Mouse (Mus musculus) liver, embryonic 12.5 days (tissue): ENCODE measurements at regions not wholly inside any gene's neighbourhood (a gene's known extent, or its start where the extent isn't known, plus 50 kb on each side); places are given as distances from the start of the nearest gene placed in this dataset.
"Not testable (repeated sequence)": the region's sequence is repeated elsewhere in the genome, so short reads cannot be mapped to it uniquely, and the experiment has no call there.

Experiments used
- ATAC-seq: fragments of 200-750 bp; cut with Nextera tagmentation; 2 replicates; pipeline ENCODE4 v1.8.0; 2017; ENCODE audit warnings: moderate number of reproducible peaks, mild to moderate bottlenecking, moderate library complexity
- H3K27ac ChIP-seq: fragments of 300-500 bp; sonication (generic); 2 replicates; pipeline ENCODE4 v1.5.1; 2016; ENCODE audit warnings: mild to moderate bottlenecking
- H3K27me3 ChIP-seq: fragments of 300-500 bp; sonication (generic); replicated peaks from 2 replicates; pipeline ENCODE4 v1.6.1; 2016; ENCODE audit warnings: mild to moderate bottlenecking, moderate library complexity
- H3K36me3 ChIP-seq: fragments of 300-500 bp; sonication (generic); 2 replicates; pipeline ENCODE4 v1.6.1; 2016; ENCODE audit warnings: mild to moderate bottlenecking, moderate library complexity
- H3K4me1 ChIP-seq: fragments of 300-500 bp; sonication (generic); 2 replicates; pipeline ENCODE4 v1.6.1; 2016
- H3K4me2 ChIP-seq: fragments of 300-500 bp; sonication (generic); 2 replicates; pipeline ENCODE4 v1.6.1; 2016; ENCODE audit warnings: mild to moderate bottlenecking, moderate library complexity
- H3K4me3 ChIP-seq: fragments of 300-500 bp; sonication (generic); 2 replicates; pipeline ENCODE4 v1.5.1; 2016; ENCODE audit warnings: mild to moderate bottlenecking, moderate library complexity
- H3K9ac ChIP-seq: fragments of 300-500 bp; sonication (generic); 2 replicates; pipeline ENCODE4 v1.6.1; 2016; ENCODE audit warnings: mild to moderate bottlenecking, moderate library complexity
- H3K9me3 ChIP-seq: fragments of 300-500 bp; sonication (generic); replicated peaks from 2 replicates; pipeline ENCODE4 v1.6.1; 2016; ENCODE audit warnings: mild to moderate bottlenecking, moderate library complexity
- WGBS: fragments of 180-500 bp; shearing (Covaris S2); methylation state at CpG from one replicate; pipeline ENCODE4 v1.1.7; 2016; ENCODE audit not compliant: insufficient replicate concordance; 5-methylcytosine and 5-hydroxymethylcytosine counted together

- H3K4me2 ChIP-seq = no peak overlapping the region
- H3K9ac ChIP-seq = no peak overlapping the region
- no peaks in the 10 kb centered on the region for H3K4me1 ChIP-seq
- no peaks in the 10 kb centered on the region for H3K27me3 ChIP-seq
- no peak for ATAC-seq
- H3K36me3 ChIP-seq = no peaks in the 10 kb centered on the region
- H3K9me3 ChIP-seq = no peaks in the 10 kb centered on the region
- no peak overlapping the region for H3K27ac ChIP-seq
- H3K4me3 ChIP-seq = no peak overlapping the region
Observed at GRCm38 (mm10) chr1:194504207-194504606, 113.8 kb upstream of the Plxna2 start.

DNA sequence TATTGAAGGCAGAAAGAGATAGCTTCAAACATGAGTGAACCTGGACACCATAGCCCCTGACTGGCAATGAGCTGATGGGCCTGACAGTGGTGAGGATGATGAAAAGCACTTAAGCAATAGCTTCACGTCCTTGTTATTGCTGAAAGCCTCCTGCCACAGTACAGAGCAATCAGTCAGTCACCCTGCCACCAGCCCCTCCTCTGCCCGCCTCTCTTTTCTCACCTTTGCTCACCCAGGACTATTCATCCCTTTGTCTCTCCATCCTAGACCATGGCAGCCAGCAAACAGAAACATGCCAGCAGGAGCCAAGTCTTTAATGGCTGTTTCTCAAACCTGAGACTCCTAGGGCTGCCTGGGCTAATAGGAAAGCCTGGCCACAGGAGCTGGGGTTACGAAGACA lies 114.5 kb upstream of the Plxna2 start:
- H3K4me3 ChIP-seq = no peak overlapping the region
- no peak for ATAC-seq

GRCm38 (mm10) chr1:194496424-194496823 lies 121.6 kb upstream of the Plxna2 start:
- H3K4me1 ChIP-seq = no peaks in the 10 kb centered on the region
- H3K9ac ChIP-seq = no peak overlapping the region
- no peaks in the 10 kb centered on the region for H3K9me3 ChIP-seq
- H3K27ac ChIP-seq = no peak overlapping the region
- 46% methylated on average over 2 of the region's 2 CpGs for WGBS
- H3K4me2 ChIP-seq = no peak overlapping the region
- H3K27me3 ChIP-seq = no peaks in the 10 kb centered on the region
- no peak overlapping the region for H3K4me3 ChIP-seq
- no peaks in the 10 kb centered on the region for H3K36me3 ChIP-seq
- ATAC-seq = no peak; the same call in 1 of the 2 replicates

More for the DNA sequence above, 114.5 kb upstream of the Plxna2 start:
- no peak overlapping the region for H3K9ac ChIP-seq
- H3K36me3 ChIP-seq = no peaks in the 10 kb centered on the region
- H3K27me3 ChIP-seq = no peaks in the 10 kb centered on the region
- H3K4me1 ChIP-seq = no peaks in the 10 kb centered on the region
- H3K4me2 ChIP-seq = no peak overlapping the region
- 33% methylated on average over 3 of the region's 3 CpGs for WGBS
- no peak overlapping the region for H3K27ac ChIP-seq
- H3K9me3 ChIP-seq = no peaks in the 10 kb centered on the region

DNA sequence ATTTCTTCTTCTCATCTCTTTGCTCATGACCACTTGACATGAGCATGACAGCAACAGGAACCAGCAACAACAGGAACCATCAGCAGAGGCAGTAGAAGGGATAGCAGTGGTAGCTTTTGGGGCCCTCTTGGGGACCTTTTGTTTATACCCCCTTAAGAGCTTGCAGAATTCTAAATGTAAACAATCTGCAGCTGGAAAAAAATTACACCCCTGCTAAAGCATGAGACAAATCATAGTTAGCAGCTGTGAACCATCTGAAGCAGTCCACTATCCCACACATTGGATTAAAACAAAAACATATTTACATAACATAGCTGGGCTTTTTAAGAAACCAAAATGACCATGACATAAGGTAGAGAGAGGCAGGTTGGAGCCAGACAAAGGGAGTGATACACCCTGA lies 126.9 kb upstream of the Plxna2 start:
- Histone ChIP-seq H3K36me3 (no peaks in the 10 kb centered on the region), H3K9me3 (no peaks in the 10 kb centered on the region), H3K4me1 (no peaks in the 10 kb centered on the region), H3K27ac (no peak overlapping the region), H3K4me2 (no peak overlapping the region), H3K4me3 (no peak overlapping the region), H3K27me3 (no peaks in the 10 kb centered on the region), H3K9ac (no peak overlapping the region)
- ATAC-seq = no peak

DNA sequence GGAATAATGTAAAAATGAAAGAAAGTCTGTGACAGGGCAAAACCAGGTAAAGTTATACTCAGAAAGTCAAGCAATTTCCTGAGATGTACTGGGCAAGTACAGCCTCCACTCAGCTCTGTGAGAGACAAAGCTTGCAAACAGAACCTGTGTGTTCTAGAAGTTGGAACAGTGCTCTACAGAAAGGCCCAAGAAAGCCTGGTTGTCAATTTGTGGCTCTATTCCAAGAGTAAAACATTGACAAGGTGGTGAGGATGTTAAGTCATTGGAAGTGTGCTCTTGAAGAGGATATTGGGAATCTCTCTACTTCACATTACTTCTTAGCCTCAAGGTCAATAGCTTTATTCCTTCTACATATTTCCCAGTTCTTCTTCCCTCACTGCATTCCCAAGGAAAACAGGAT lies 129.9 kb upstream of the Plxna2 start:
- Histone ChIP-seq H3K27ac (no peak overlapping the region), H3K36me3 (no peaks in the 10 kb centered on the region), H3K9ac (no peak overlapping the region), H3K9me3 (no peaks in the 10 kb centered on the region), H3K4me1 (no peaks in the 10 kb centered on the region), H3K4me2 (no peak overlapping the region), H3K4me3 (no peak overlapping the region), H3K27me3 (no peaks in the 10 kb centered on the region)
- no peak for ATAC-seq

DNA sequence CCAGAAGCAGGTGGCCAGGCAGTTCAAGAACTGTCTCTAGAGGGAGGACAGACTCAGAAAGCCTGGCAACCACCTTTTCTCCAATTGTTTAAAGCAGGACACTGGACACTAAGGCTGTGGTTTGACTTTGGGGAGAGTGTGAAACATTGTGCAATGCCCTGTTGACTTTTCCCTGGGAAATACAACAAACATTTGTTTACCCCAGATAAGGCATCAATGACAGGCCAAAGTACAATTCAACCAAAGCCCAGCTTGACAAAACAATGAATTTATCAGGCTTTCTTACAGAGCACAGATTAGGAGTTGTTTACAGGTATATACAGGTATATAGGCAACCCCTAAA lies 135.3 kb upstream of the Plxna2 start:
- peak; percentile 53 for ATAC-seq
- 0 out of 2 replicates have a peak overlapping the region, but pooled peaks have one; percentile 37 for H3K27ac ChIP-seq

DNA sequence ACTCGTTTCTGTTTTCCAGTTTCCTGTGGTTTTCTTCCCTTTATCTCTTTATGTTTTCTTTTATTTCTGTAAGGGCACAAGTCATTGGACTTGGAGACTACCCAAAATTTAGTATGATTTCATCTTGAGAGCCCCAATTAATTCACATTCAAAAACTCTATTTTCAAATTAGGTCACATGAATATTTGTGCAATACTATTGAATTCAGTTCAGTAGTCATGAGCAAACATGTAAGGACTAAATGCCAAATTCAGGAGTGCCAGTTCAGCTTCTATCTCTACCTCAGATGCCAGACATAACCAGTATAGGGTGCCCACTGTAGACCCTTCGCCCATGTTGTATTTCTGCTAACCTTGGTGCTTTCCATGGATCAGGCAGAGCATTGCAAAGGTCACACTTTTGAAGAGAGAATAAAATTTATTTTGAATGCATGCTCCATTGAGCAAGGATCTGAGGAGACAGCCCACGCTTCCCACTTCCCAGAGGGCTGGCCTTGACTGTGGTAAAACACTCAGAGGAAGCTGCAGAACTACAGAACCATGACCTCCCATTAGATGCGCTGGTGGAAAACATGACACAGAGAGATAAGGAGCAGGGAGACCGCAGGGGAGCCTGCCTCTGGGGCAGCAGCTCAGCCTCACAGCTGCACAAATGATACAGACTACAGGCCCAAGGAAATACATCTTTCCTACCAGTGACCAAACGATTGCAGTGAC lies 135.9 kb upstream of the Plxna2 start:
- Histone ChIP-seq H3K4me3 (no peak overlapping the region), H3K4me1 (no peaks in the 10 kb centered on the region), H3K9me3 (no peaks in the 10 kb centered on the region), H3K9ac (no peak overlapping the region), H3K36me3 (no peaks in the 10 kb centered on the region), H3K4me2 (no peak overlapping the region), H3K27ac (0 out of 2 replicates have a peak overlapping the region, but pooled peaks have one; percentile 37), H3K27me3 (no peaks in the 10 kb centered on the region)
- WGBS = 28% methylated on average over 6 of the region's 6 CpGs
- peak; percentile 73 for ATAC-seq

More for the DNA sequence above, 135.3 kb upstream of the Plxna2 start:
- no peaks in the 10 kb centered on the region for H3K9me3 ChIP-seq
- no peak overlapping the region for H3K4me3 ChIP-seq
- no peaks in the 10 kb centered on the region for H3K36me3 ChIP-seq
- H3K27me3 ChIP-seq = no peaks in the 10 kb centered on the region
- no peaks in the 10 kb centered on the region for H3K4me1 ChIP-seq
- no peak overlapping the region for H3K4me2 ChIP-seq
- H3K9ac ChIP-seq = no peak overlapping the region

DNA sequence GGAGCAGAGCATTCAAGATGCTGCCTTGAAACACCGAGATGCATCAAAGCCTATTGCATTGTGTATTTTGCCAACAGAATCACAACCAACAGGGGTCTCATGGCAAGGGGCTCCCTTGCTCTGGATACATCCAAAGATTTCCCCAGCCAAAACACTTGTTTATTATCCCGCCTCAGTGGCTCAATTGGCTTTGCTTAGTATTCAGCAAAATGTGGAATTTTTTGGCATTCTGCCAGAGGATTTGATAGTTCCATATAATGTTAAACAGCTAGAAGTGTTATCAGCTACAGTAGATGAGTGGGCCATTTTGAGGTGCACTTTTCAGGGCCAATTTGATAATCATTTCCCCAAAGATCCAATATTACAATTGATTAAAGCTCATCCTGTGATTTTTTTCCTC lies 146.7 kb upstream of the Plxna2 start:
- H3K4me1 ChIP-seq, H3K4me3 ChIP-seq, H3K27me3 ChIP-seq, ATAC-seq, H3K9me3 ChIP-seq, H3K27ac ChIP-seq, H3K36me3 ChIP-seq, H3K9ac ChIP-seq, H3K4me2 ChIP-seq: not testable (repeated sequence)
- WGBS = 65% methylated on average over 2 of the region's 2 CpGs

DNA sequence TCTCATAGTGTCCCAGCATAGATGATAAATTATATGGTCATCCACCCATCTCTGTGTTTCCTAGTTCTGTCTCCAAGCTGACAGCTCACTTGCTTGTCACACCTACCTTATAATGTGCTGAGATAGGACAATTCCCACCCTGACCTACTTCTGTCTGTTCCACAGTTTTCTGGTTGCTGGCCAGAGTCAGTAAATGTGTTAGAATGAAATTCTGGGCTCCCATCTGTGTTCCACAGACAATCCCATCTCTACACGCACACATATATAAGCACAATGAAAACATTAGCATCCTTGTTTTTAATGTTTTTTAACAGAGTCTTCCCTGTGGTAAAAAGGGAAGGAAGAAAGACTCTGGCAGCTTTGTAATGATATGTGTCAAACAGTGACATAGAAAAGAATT lies 165.5 kb upstream of the Plxna2 start:
- WGBS = 79% methylated on average over 1 of the region's 1 CpGs

GRCm38 (mm10) chr1:194443681-194444080 lies 174.3 kb upstream of the Plxna2 start:
- H3K4me1 ChIP-seq = no peaks in the 10 kb centered on the region
- no peak overlapping the region for H3K4me3 ChIP-seq
- no peak overlapping the region for H3K9ac ChIP-seq
- no peak overlapping the region for H3K4me2 ChIP-seq
- no peaks in the 10 kb centered on the region for H3K36me3 ChIP-seq
- no peak for ATAC-seq
- no peak overlapping the region for H3K27ac ChIP-seq
- no peaks in the 10 kb centered on the region for H3K9me3 ChIP-seq
- no peaks in the 10 kb centered on the region for H3K27me3 ChIP-seq
- WGBS = 77% methylated on average over 1 of the region's 1 CpGs

More for the DNA sequence above, 165.5 kb upstream of the Plxna2 start:
- Histone ChIP-seq H3K9me3 (no peaks in the 10 kb centered on the region), H3K27ac (no peak overlapping the region), H3K4me1 (no peaks in the 10 kb centered on the region), H3K36me3 (no peaks in the 10 kb centered on the region), H3K4me2 (no peak overlapping the region), H3K9ac (no peak overlapping the region), H3K27me3 (no peaks in the 10 kb centered on the region), H3K4me3 (no peak overlapping the region)
- no peak for ATAC-seq

GRCm38 (mm10) chr1:194437301-194437700 lies 180.7 kb upstream of the Plxna2 start:
- WGBS = 49% methylated on average over 5 of the region's 5 CpGs
- ATAC-seq = no peak
- no peak overlapping the region for H3K27ac ChIP-seq

DNA sequence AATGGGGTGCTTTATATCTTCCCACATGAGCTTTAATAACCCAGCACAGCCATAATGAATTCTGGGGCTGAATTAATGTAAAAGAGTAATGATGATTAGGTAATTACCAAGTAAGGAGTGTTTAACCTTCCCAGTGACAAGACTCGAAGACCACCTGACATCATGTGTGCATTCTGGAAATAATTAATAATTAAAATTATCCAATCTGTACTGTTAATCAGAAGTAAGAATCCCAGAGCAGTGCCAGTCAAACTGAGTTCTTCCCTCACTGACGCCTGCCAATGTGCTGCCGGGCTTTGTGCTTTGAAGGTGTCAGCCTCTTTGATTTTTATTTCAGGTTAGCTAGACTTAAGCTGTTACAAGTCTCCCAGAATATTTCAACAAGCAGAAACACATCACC lies 183.0 kb upstream of the Plxna2 start:
- Histone ChIP-seq H3K9me3 (no peaks in the 10 kb centered on the region), H3K36me3 (no peaks in the 10 kb centered on the region), H3K9ac (no peak overlapping the region), H3K27ac (no peak overlapping the region), H3K27me3 (no peaks in the 10 kb centered on the region), H3K4me3 (no peak overlapping the region), H3K4me1 (0 out of 2 replicates have a peak, but pooled peaks cover 2% of the 10 kb centered on the region), H3K4me2 (no peak overlapping the region)
- no peak for ATAC-seq
- WGBS = 72% methylated on average over 3 of the region's 3 CpGs

More at GRCm38 (mm10) chr1:194437301-194437700, 180.7 kb upstream of the Plxna2 start:
- H3K9me3 ChIP-seq = no peaks in the 10 kb centered on the region
- no peaks in the 10 kb centered on the region for H3K27me3 ChIP-seq
- H3K4me2 ChIP-seq = no peak overlapping the region
- H3K4me1 ChIP-seq = 0 out of 2 replicates have a peak, but pooled peaks cover 2% of the 10 kb centered on the region
- H3K36me3 ChIP-seq = no peaks in the 10 kb centered on the region
- no peak overlapping the region for H3K4me3 ChIP-seq
- no peak overlapping the region for H3K9ac ChIP-seq

DNA sequence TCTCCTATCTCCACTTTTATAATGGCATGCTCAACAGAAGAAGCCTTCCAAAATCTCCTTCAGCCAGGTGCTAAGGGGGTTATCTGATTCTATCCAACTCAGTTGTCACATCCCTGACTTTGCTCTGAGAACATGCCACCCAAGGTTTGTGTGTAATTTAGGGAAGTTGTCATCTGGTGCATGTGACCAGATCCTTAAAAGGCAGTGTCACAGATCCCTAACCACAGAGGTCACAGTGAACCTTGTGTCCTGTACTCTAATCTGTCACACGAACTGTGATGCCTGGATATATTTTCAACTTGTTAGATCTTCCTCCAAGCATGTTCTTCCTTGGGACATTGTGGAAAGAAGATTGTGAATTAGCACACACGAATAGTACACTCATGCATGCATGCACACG lies 189.4 kb upstream of the Plxna2 start:
- Histone ChIP-seq H3K36me3 (no peaks in the 10 kb centered on the region), H3K9ac (no peak overlapping the region), H3K4me3 (no peak overlapping the region), H3K4me1 (no peaks in the 10 kb centered on the region), H3K27me3 (no peaks in the 10 kb centered on the region), H3K27ac (no peak overlapping the region), H3K4me2 (no peak overlapping the region), H3K9me3 (no peaks in the 10 kb centered on the region)
- ATAC-seq = no peak
- WGBS = 45% methylated on average over 3 of the region's 3 CpGs
